Mouse (Mus musculus) adrenal gland, postnatal 36 days (tissue): ENCODE measurements around the gene Clcn3. TPM values are rescaled to one million over a fixed set of nuclear protein-coding genes. Genes with fewer than 3 reads are reported as not detected.
A peak's percentile ranks its signal among the peaks of the same experiment; 100 is the strongest.

Experiments
- DNase-seq, 2 experiments: peaks; one replicate each; pipeline ENCODE4 v3.0.0; 2021; ENCODE audit warnings: mixed read lengths in 1 of 2
- total RNA-seq, 2 experiments: library from RNA; stranded (reverse); gene quantifications; 2 replicates each; pipeline ENCODE4 v1.2.3; 2021

Clcn3 gene
- total RNA-seq, 2 experiments from 2014 or later: 44.8 to 51.2 TPM

GRCm38 (mm10) chr8:60869761-60870160 lies 113.3 kb downstream of the Clcn3 start:
- DNase-seq: no peak

- no peak for DNase-seq
Measured at GRCm38 (mm10) chr8:60868236-60868965, 114.7 kb downstream of the Clcn3 start.

- DNase-seq: no peak
Measured at GRCm38 (mm10) chr8:60867468-60868115, 115.5 kb downstream of the Clcn3 start.

- peak; percentile 60 to 69 for DNase-seq
Measured at GRCm38 (mm10) chr8:60865504-60866114, 117.5 kb downstream of the Clcn3 start.

- DNase-seq: no peak
Measured at GRCm38 (mm10) chr8:60864875-60865274, 118.2 kb downstream of the Clcn3 start.

GRCm38 (mm10) chr8:60861783-60862182 lies 121.3 kb downstream of the Clcn3 start:
- DNase-seq: no peak

- DNase-seq: no peak
Measured at GRCm38 (mm10) chr8:60860749-60861148, 122.4 kb downstream of the Clcn3 start.

Other genes with a start within 250 kb of the Clcn3 start
- gene Hpf1, start 92.9 kb downstream of the Clcn3 start, total RNA-seq: 10 to 100 TPM; 19.7 to 29.9 TPM
- 10 to 100 TPM; 14.2 to 15.3 TPM for gene Nek1, start 9.9 kb upstream of the Clcn3 start, total RNA-seq
- gene Sh3rf1, start 240.6 kb upstream of the Clcn3 start, total RNA-seq: 10 to 100 TPM; 10.3 to 12.7 TPM